Mouse (Mus musculus) limb, embryonic 14.5 days (tissue): ENCODE measurements around the gene Etv4. TPM values are rescaled to one million over a fixed set of nuclear protein-coding genes. Genes with fewer than 3 reads are reported as not detected.

ENCODE experiments used
- ATAC-seq: fragments of 200-750 bp; cut with Nextera tagmentation; 2 replicates; pipeline ENCODE4 v1.8.0; 2017; ENCODE audit warnings: low read depth, moderate number of reproducible peaks, moderate TSS enrichment; ENCODE audit not compliant: low FRiP score
- DNase-seq: peaks from one replicate; pipeline ENCODE4 v3.0.0-alpha.2; 2015; ENCODE audit warnings: low spot score
- H3K27ac ChIP-seq: fragments of 300-500 bp; sonication (generic); replicated peaks from 2 replicates; pipeline ENCODE4 v1.5.1; 2014; ENCODE audit warnings: low read depth, mild to moderate bottlenecking, low read length, moderate library complexity, mixed read lengths
- H3K27me3 ChIP-seq: fragments of 300-500 bp; sonication (generic); 2 replicates; pipeline ENCODE4 v1.6.1; 2014; ENCODE audit warnings: low read length, mixed read lengths; ENCODE audit not compliant: control insufficient read depth, insufficient read depth
- H3K36me3 ChIP-seq: fragments of 300-500 bp; sonication (generic); 2 replicates; pipeline ENCODE4 v1.6.1; 2014; ENCODE audit warnings: mild to moderate bottlenecking, low read length, moderate library complexity, mixed read lengths; ENCODE audit not compliant: control insufficient read depth, insufficient read depth
- H3K4me1 ChIP-seq: fragments of 300-500 bp; sonication (generic); 2 replicates; pipeline ENCODE4 v1.6.1; 2014; ENCODE audit warnings: antibody characterized with exemption, low read length, mixed read lengths; ENCODE audit not compliant: control insufficient read depth, insufficient read depth
- H3K4me2 ChIP-seq: fragments of 300-500 bp; sonication (generic); replicated peaks from 2 replicates; pipeline ENCODE4 v1.6.1; 2014; ENCODE audit warnings: low read depth, mild to moderate bottlenecking, low read length, moderate library complexity; ENCODE audit not compliant: severe bottlenecking
- H3K4me3 ChIP-seq: fragments of 300-500 bp; sonication (generic); replicated peaks from 2 replicates; pipeline ENCODE4 v1.5.1; 2014; ENCODE audit warnings: low read length
- H3K9ac ChIP-seq: fragments of 300-500 bp; sonication (generic); 2 replicates; pipeline ENCODE4 v1.6.1; 2014; ENCODE audit warnings: mild to moderate bottlenecking, low read depth, low read length, moderate library complexity; ENCODE audit not compliant: severe bottlenecking
- H3K9me3 ChIP-seq: fragments of 300-500 bp; sonication (generic); 2 replicates; pipeline ENCODE4 v1.6.1; 2016; ENCODE audit warnings: low read length; ENCODE audit not compliant: control insufficient read depth
- POLR2A ChIP-seq: fragments of 200-500 bp; IDR thresholded peaks from 2 replicates; pipeline ENCODE4 v1.8.0; 2012; ENCODE audit warnings: inconsistent platforms, mild to moderate bottlenecking, moderate library complexity, borderline replicate concordance; ENCODE audit not compliant: insufficient read depth, insufficient read length; ENCODE audit errors: extremely low read depth
- WGBS: fragments of 180-500 bp; shearing (Covaris S2); extraction: QIAGEN DNeasy Blood & Tissue Kit; methylation state at CpG from one replicate; pipeline ENCODE4 v1.1.7; 2014; 5-methylcytosine and 5-hydroxymethylcytosine counted together
- polyA plus RNA-seq, 2 experiments: library from polyadenylated mRNA; depleted of rRNA in 1 of 2; stranded (reverse) in 1 of 2; unstranded in 1 of 2; fragments of >200 nt; fragmentation: Nextera tagmentation in 1 of 2; extraction: Ambion mirVana in 1 of 2; gene quantifications; 2 replicates each; pipeline versions ENCODE4 v1.2.1 to v1.2.3; 2012 to 2014

The Etv4 gene
- polyA plus RNA-seq, 2 experiments, result 9.4 to 24.2 TPM

GRCm38 (mm10) chr11:101823210-101823609 lies 38.0 kb upstream of the Etv4 start:
- H3K4me2 ChIP-seq, result no peak overlapping the region
- H3K4me3 ChIP-seq, result no peak overlapping the region
- TF ChIP-seq POLR2A, result no peak
- 67% methylated on average over 3 of the region's 3 CpGs for WGBS
- DNase-seq (peak; percentile 18), ATAC-seq (no peak)
- no peaks in the 10 kb centered on the region for H3K36me3 ChIP-seq
- no peaks in the 10 kb centered on the region for H3K27me3 ChIP-seq
- H3K9me3 ChIP-seq, result peaks cover 5% of the 10 kb centered on the region; the same call in 1 of the 2 replicates
- no peak overlapping the region for H3K27ac ChIP-seq
- no peak overlapping the region for H3K9ac ChIP-seq
- peaks cover 6% of the 10 kb centered on the region; the same call in 1 of the 2 replicates for H3K4me1 ChIP-seq

GRCm38 (mm10) chr11:101820899-101821298 lies 35.7 kb upstream of the Etv4 start:
- H3K4me1 ChIP-seq, result peaks cover 6% of the 10 kb centered on the region; the same call in 1 of the 2 replicates
- H3K4me2 ChIP-seq, result no peak overlapping the region
- no peak overlapping the region for H3K4me3 ChIP-seq
- ATAC-seq (no peak), DNase-seq (no peak)
- TF ChIP-seq POLR2A, result no peak
- H3K27ac ChIP-seq, result no peak overlapping the region
- no peaks in the 10 kb centered on the region for H3K36me3 ChIP-seq
- WGBS, result 43% methylated on average over 10 of the region's 11 CpGs
- no peaks in the 10 kb centered on the region for H3K27me3 ChIP-seq
- H3K9ac ChIP-seq, result no peak overlapping the region
- peaks cover 5% of the 10 kb centered on the region; the same call in 1 of the 2 replicates for H3K9me3 ChIP-seq

- Histone ChIP-seq H3K36me3 (no peaks in the 10 kb centered on the region), H3K27ac (no peak overlapping the region), H3K9me3 (peaks cover 5% of the 10 kb centered on the region; the same call in 1 of the 2 replicates), H3K4me2 (no peak overlapping the region), H3K9ac (no peak overlapping the region), H3K4me1 (peaks cover 17% of the 10 kb centered on the region), H3K27me3 (no peaks in the 10 kb centered on the region), H3K4me3 (no peak overlapping the region)
- no peak for TF ChIP-seq POLR2A
- ATAC-seq (no peak), DNase-seq (no peak)
Measured at GRCm38 (mm10) chr11:101819853-101820252, 34.7 kb upstream of the Etv4 start.

GRCm38 (mm10) chr11:101815103-101816085 lies 30.2 kb upstream of the Etv4 start:
- Histone ChIP-seq H3K4me2 (peak overlapping the region; percentile 30; the same call in 1 of the 2 replicates), H3K4me1 (peaks cover 17% of the 10 kb centered on the region), H3K27me3 (no peaks in the 10 kb centered on the region), H3K9me3 (peaks cover 5% of the 10 kb centered on the region; the same call in 1 of the 2 replicates), H3K27ac (0 out of 2 replicates have a peak overlapping the region, but pooled peaks have one; percentile 19), H3K4me3 (no peak overlapping the region), H3K36me3 (no peaks in the 10 kb centered on the region), H3K9ac (0 out of 2 replicates have a peak overlapping the region, but pooled peaks have one; percentile 14)
- no peak for DNase-seq
- ATAC-seq, result no peak
- WGBS, result 15% methylated on average over 22 of the region's 22 CpGs
- TF ChIP-seq POLR2A, result no peak

- DNase-seq (peak; percentile 79), ATAC-seq (peak; percentile 74)
- TF ChIP-seq POLR2A, result no peak
- H3K27ac ChIP-seq, result peak overlapping the region; percentile 29; the same call in 1 of the 2 replicates
- 11% methylated on average over 23 of the region's 23 CpGs for WGBS
- peaks cover 17% of the 10 kb centered on the region for H3K4me1 ChIP-seq
- peak overlapping the region; percentile 16 for H3K4me3 ChIP-seq
- H3K9me3 ChIP-seq, result no peaks in the 10 kb centered on the region
- H3K36me3 ChIP-seq, result no peaks in the 10 kb centered on the region
- H3K4me2 ChIP-seq, result peak overlapping the region; percentile 30
- H3K27me3 ChIP-seq, result no peaks in the 10 kb centered on the region
- H3K9ac ChIP-seq, result 0 out of 2 replicates have a peak overlapping the region, but pooled peaks have one; percentile 14
Measured at GRCm38 (mm10) chr11:101814375-101815102, 29.4 kb upstream of the Etv4 start.
